Mouse (Mus musculus) liver, adult (tissue): Measurements from ENCODE around the gene Cavin4.

Experiments used
- GATA4 ChIP-seq: IDR thresholded peaks from 2 replicates; pipeline ENCODE4 v1.6.1; 2014; ENCODE audit warnings: mild to moderate bottlenecking, low read length; ENCODE audit not compliant: insufficient replicate concordance

Gene Cavin4

DNA sequence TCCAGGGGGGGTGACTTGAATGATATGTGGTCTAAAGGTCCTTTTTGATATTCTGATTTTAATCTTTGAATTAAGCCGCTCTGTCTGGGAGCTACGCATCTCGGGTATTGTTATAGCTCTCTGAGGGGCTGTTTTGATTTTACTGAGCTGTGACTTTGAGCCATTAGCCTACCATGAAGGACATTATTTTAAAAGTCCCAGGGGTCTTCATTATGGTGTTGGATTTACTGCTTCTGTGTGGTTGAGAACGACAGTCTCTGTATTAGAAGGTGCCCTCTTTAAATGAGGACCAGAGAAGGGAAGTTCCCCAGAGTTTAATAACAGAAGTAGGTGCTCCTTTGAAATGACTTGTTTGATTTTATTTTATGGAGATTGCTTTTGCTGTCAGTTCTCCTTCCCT, 9.2 kb upstream of the Cavin4 start:
- no peak for TF ChIP-seq GATA4

DNA sequence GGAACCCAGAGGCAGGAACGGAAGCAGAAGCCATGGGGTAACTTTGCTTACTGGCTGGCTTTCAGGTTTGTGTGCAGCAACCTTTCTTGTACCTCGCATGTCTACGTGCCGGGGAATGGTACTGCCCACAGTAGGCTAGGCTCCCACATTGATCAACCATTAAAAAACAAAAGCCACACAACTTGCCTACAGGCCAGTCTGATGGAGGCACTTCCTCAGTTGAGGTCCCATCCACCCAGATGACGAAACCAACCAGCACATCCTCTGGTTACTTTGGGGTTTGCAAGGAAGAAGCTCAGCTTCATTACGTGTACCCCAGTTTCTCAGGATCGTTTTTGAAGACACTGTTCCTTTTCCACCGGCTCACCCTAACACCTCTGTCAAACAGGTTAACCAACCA, 6.8 kb upstream of the Cavin4 start:
- no peak for TF ChIP-seq GATA4

DNA sequence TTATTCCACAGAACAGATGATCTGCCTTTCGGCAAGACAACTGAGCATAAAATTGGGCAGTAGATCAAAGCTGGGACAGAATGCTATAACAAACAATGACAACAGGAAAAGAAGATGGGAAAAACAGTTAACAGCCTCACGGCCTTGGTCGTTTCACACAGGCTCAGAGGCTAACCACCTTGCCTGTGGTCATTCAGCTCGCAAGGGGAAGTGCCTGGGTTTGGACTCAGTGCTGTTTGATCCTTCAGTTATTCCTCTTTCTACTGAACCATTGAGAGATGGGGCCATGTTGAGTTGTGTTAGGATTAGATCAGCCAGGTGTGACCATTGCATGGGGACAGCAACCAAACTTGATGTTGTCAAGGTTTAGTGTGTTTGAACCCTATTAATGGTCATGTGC, 3.2 kb upstream of the Cavin4 start:
- TF ChIP-seq GATA4 = no peak

DNA sequence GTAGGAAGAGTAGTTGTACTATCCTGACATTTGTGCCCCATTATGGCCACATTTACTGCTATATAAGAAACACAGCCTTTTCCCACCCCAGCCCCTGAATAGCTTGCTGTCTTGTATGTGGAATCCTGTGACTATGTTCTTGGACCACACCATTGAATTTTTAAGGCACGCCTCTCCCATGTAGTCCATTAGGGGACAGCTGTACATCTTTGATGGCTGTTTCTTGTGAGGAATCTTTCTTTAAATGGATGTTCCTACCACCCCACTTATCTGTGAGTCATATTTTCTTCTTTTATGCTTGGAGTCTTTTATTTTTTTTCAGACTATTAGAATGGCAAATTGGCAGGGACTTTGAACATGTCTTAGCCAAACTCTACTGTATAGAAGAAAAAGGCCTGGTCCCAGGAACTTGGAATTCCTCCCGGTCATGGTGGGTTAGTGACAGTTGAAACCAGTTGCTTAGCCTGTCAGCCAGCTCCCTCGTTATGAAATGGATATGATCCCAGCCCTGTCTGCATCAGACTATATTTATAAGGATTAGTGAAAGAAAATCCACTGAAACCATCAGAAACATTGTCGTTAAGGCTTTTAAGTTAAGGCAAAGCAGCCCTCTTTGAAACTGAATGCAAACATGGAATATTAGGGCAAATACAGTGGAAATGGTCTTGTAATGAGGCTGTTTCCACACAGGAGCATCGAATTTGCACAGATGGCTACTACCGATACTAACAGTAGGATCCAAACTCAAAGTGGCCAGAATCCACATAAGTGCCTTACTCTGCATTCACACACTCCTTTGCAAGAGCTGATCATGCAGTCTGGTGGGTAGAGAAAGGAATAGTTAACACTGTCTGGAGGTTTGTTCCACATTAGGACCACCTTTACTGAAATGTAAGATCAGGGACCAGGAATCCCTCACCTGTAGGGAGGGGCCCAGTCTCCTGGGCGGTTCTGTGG, 2.4 kb upstream of the Cavin4 start:
- TF ChIP-seq GATA4 = no peak

DNA sequence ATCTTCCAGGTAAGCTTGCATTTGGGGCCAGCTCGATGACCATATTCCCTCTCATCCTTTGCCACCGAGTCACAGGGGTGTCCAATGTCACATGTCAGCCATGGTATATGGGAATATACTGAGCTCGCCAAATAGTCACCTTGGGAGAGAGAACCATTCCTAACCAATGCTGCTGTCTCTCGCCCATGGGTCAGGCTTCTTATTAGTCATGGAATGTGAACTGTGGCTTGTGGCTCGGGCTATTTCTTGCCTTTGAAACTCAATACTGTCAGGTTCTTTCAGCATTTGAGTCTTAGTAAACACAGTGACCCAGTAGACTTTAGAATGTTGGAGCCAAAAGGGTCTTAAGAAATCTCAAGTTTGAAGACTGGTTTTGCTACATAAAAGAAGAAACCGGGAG, 707 bp downstream of the Cavin4 start:
- TF ChIP-seq GATA4 = no peak

- no peak for TF ChIP-seq GATA4
Observed at GRCm38 (mm10) chr4:48667279-48667678, 4.0 kb downstream of the Cavin4 start.

DNA sequence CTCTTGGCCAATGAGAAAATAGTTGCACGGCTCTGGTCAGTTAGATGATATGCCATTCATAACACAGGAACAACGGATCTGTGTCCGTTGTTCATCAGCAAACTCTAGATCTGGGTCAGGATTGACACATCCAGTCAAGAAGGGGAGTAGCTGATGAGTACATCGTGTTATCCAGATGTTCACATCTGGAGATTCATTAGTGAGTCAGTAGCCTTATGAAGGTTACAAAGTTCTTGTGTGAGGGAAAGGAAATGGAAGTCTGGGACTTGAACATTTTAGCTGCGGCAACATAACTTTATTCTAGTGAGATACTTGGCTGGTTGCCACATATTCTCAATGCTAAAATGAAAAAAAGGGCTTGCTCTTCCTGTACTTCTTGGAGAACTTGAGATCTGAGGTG, 9.6 kb downstream of the Cavin4 start:
- TF ChIP-seq GATA4 = no peak

GRCm38 (mm10) chr4:48674412-48674811, 11.1 kb downstream of the Cavin4 start:
- no peak for TF ChIP-seq GATA4

- TF ChIP-seq GATA4 = no peak
Observed at GRCm38 (mm10) chr4:48676570-48677185, 13.4 kb downstream of the Cavin4 start.

- no peak for TF ChIP-seq GATA4
Observed at GRCm38 (mm10) chr4:48677276-48677675, 14.0 kb downstream of the Cavin4 start.

- no peak for TF ChIP-seq GATA4
Observed at GRCm38 (mm10) chr4:48677812-48678211, 14.5 kb downstream of the Cavin4 start.

DNA sequence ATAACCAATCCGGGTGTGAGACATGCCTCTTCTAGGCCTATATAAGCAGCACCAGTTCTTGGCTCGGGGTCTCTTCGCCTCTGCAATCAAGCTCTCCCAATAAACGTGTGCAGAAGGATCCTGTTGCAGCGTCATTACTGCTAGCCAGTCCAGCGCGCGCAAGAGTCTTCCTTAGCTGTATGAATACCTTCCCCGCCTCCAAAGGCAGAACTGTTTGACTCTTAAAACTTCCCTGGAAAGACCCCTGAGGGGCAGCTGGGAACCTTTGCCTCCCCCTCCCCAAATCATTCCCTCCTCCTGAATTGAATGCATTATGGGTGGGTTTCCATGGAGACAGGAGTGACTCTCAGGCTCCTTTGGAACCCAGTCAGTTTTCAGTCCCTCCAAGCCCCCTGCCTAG, 15.5 kb downstream of the Cavin4 start:
- TF ChIP-seq GATA4 = no peak

- no peak for TF ChIP-seq GATA4
Observed at GRCm38 (mm10) chr4:48680214-48680613, 16.9 kb downstream of the Cavin4 start.

DNA sequence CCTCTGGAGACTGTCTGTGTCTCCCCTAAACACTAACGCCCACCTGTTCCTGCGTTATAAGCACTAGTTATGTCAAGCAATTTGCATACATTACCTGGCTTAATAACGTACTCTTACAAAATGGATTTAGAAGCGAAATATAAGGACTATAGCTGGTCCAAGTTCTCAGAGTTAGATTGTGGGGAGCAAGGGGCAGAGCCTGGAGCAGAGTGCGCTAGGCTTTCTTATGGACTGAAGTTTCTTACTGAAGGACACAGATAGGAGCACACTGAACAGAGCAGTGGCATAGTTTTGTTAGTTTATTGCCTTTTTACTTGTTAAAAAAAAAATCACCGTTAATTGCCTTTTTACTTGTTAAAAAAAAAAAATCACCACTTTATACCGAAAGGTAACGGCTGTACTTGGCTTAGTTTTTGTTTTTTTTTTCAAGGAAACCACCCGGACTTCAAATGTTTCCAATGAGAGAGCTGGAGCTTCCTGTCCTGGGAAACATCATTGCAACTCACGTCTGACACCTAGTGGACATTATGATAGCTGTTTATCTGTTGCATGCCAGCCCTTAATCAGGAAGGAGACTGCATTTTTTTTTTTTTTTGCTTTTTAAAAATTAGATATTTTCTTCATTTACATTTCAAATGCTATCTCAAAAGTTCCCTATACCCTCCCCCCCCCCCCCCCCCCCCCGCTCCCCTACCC, 17.5 kb downstream of the Cavin4 start:
- no peak for TF ChIP-seq GATA4

- TF ChIP-seq GATA4 = no peak
Observed at GRCm38 (mm10) chr4:48683126-48683525, 19.8 kb downstream of the Cavin4 start.
